Mouse (Mus musculus): ENCODE data around the gene Mlst8.

Mlst8 gene

DNA sequence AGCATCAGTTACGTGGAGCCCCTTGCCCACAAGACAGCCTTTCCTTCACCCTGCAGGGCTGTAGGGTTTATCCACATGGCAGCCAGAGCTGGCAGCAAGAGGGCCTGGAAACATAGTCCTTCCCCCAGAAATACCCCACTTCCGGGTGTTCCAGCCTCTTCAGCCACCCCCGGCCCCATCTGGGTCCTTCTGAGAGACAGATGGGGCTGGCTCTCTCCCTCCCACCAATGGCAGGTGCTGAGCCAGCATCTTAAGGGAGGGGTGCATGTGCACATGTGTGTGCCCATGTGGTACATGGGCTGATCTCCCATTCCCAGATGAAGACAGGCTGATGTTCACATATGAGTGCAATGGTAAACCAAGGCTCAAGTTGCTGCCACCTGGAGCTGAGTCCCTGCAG, 16.6 kb upstream of the Mlst8 start:
- Histone ChIP-seq H3K27me3 (ENCODE audit: insufficient read depth, low read length) (peaks cover 10% of the 10 kb centered on the region), H3K9me3 (ENCODE audit: low read length) (no peaks in the 10 kb centered on the region), H3K4me3 (replicated peaks; ENCODE audit: low read length) (no peak overlapping the region), H3K36me3 (ENCODE audit: insufficient read depth, low read length) (no peaks in the 10 kb centered on the region), H3K4me1 (replicated peaks; ENCODE audit: low read depth, low read length) (peaks cover 11% of the 10 kb centered on the region)
- TF ChIP-seq CTCF (conservative IDR thresholded peaks at IDR 0.05; ENCODE audit: low read length) (no peak), POU5F1 (IDR thresholded peaks at IDR 0.05; ENCODE audit: borderline replicate concordance, low read length) (no peak), NANOG (IDR thresholded peaks at IDR 0.05; ENCODE audit: borderline replicate concordance, low read length) (no peak)

DNA sequence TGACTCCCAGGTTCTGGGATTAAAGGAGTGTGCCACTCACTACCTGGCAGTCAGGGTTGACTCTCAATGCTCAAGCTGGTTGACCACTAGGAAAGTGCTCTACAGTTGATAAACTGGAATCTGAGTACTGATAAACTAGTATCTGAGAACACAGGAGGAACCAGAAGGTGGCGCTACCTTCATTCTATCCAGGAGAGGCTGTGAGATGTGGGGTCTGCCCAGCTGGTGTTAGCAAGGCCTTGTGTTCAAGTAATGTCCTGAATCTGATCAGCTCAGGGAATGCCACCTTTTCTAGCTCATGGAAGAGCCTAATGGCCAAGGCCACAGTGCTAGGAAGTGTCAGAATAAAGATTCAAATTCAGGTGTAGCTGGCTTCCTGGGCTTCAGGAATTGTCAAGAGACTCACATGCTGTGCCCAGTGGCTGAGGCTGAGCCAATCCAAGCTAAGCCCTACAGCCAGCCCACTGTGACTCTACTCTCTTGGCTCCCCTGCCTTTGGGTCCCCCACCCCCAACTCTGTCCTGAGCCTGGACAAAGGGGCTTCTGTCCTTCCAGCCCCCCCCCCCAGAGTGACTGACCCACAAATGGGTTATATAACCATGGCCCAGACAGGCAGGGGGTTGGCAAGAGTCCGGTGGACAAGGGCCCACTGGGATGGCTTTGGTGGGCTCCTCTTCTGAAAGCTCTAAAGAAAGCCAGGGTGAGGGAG, 15.9 kb upstream of the Mlst8 start:
- H3K4me1 ChIP-seq (replicated peaks; ENCODE audit: low read depth, low read length) = peaks cover 17% of the 10 kb centered on the region
- H3K27me3 ChIP-seq (ENCODE audit: insufficient read depth, low read length) = peaks cover 16% of the 10 kb centered on the region

DNA sequence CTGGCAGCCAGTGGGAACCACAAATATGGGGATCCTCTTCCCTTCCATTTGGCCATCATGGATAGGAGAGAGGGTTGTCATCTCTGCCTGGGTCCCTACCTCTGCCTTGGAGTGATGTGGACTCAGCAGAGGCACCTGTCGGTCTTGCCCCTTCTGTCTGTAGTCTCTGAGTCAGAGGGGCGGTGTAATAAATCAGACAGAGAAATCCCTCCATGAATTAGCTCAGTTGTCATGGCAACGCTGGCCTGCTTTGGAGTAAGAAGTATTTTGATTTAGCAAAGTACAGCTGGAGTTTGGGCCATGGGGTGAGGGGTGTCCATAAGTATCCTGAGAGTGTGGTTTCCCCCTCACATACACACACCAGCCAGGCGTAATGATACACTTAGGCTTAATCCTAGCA, 11.5 kb upstream of the Mlst8 start:
- H3K36me3 ChIP-seq (ENCODE audit: insufficient read depth, low read length) = no peaks in the 10 kb centered on the region
- no peaks in the 10 kb centered on the region for H3K9me3 ChIP-seq (ENCODE audit: low read length)
- H3K4me1 ChIP-seq (replicated peaks; ENCODE audit: low read depth, low read length) = peaks cover 34% of the 10 kb centered on the region
- no peak for TF ChIP-seq CTCF (conservative IDR thresholded peaks at IDR 0.05; ENCODE audit: low read length)
- TF ChIP-seq NANOG (IDR thresholded peaks at IDR 0.05; ENCODE audit: borderline replicate concordance, low read length) = no peak
- no peak for TF ChIP-seq POU5F1 (IDR thresholded peaks at IDR 0.05; ENCODE audit: borderline replicate concordance, low read length)
- peaks cover 51% of the 10 kb centered on the region for H3K27me3 ChIP-seq (ENCODE audit: insufficient read depth, low read length)
- no peak overlapping the region for H3K4me3 ChIP-seq (replicated peaks; ENCODE audit: low read length)

More for the DNA sequence above, 15.9 kb upstream of the Mlst8 start:
- H3K36me3 ChIP-seq (ENCODE audit: insufficient read depth, low read length) = no peaks in the 10 kb centered on the region
- no peak overlapping the region for H3K4me3 ChIP-seq (replicated peaks; ENCODE audit: low read length)
- TF ChIP-seq POU5F1 (IDR thresholded peaks at IDR 0.05; ENCODE audit: borderline replicate concordance, low read length) = no peak
- peak; percentile 55 for TF ChIP-seq CTCF (conservative IDR thresholded peaks at IDR 0.05; ENCODE audit: low read length)
- no peaks in the 10 kb centered on the region for H3K9me3 ChIP-seq (ENCODE audit: low read length)

DNA sequence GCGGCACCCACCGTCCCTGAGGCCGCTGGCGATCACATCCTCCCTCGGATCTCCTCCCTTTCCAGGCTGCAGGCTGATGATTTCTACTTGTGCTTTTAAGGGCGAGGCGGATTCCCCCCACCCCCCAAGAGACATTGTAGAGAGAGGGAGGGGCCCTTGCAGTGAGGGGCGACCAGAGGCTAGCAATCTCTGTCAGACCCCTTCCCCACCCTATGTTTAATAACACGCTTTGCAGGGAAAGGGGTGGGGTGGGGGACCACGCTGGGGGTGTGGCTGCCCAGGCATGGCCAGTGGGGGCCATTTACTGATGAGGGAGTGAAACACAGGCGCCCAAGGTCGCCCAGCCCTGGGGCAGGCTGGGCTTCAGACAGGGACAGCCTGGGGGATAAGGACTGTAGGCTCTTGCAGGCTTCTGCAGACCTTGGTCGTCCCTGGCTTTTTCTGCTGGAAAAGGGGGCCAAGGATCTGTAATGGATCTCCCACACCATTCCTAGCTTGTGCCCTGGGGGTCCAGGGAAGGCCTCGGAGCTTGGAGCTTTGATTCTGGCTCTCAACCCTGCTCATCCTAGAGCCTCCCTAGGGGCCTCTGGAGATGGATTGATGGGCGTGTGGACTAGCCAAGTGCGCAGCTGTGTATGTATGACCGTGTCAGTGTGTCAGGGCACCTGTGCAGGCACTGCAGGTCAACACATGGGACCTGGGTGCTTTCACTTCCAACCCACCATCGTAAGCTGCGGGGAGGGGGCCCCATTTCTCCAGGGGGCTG, 10.6 kb upstream of the Mlst8 start:
- Histone ChIP-seq H3K36me3 (ENCODE audit: insufficient read depth, low read length) (no peaks in the 10 kb centered on the region), H3K27me3 (ENCODE audit: insufficient read depth, low read length) (peaks cover 55% of the 10 kb centered on the region), H3K4me1 (replicated peaks; ENCODE audit: low read depth, low read length) (peaks cover 41% of the 10 kb centered on the region), H3K4me3 (replicated peaks; ENCODE audit: low read length) (peak overlapping the region; percentile 89), H3K9me3 (ENCODE audit: low read length) (no peaks in the 10 kb centered on the region)
- TF ChIP-seq POU5F1 (IDR thresholded peaks at IDR 0.05; ENCODE audit: borderline replicate concordance, low read length) (no peak), CTCF (conservative IDR thresholded peaks at IDR 0.05; ENCODE audit: low read length) (no peak), NANOG (IDR thresholded peaks at IDR 0.05; ENCODE audit: borderline replicate concordance, low read length) (no peak)

DNA sequence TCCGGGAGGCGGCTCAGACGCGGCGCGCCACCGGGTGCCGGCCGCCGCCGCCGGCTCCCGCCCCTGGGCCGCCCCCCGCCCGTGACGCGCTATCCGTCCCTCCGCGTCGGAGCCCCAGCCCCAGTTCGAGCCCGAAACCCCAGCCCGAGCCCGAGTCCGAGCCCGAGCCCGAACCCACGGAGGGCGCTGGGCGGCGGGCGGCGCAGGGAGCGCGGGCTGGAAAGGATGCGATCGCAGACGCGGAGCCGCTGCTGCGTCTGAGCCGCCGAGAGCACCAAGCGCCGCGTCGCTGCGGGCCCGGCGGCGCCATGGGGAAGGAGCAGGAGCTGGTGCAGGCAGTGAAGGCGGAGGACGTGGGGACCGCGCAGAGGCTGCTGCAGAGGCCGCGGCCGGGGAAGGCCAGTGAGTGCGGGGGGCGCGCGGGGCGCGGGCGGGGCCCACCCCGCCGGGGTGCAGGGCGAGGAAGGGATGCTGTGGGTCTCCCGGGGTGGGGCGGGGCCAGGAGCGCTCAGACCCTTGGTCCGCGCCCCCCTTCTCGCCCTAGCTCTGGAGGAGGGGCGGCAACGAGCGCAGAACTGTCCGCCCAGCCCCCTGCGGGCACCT, 9.9 kb upstream of the Mlst8 start:
- H3K4me1 ChIP-seq (replicated peaks; ENCODE audit: low read depth, low read length) = peaks cover 41% of the 10 kb centered on the region
- H3K4me3 ChIP-seq (replicated peaks; ENCODE audit: low read length) = peak overlapping the region; percentile 89
- no peaks in the 10 kb centered on the region for H3K36me3 ChIP-seq (ENCODE audit: insufficient read depth, low read length)
- H3K9me3 ChIP-seq (ENCODE audit: low read length) = no peaks in the 10 kb centered on the region
- H3K27me3 ChIP-seq (ENCODE audit: insufficient read depth, low read length) = peaks cover 55% of the 10 kb centered on the region
- no peak for TF ChIP-seq NANOG (IDR thresholded peaks at IDR 0.05; ENCODE audit: borderline replicate concordance, low read length)

DNA sequence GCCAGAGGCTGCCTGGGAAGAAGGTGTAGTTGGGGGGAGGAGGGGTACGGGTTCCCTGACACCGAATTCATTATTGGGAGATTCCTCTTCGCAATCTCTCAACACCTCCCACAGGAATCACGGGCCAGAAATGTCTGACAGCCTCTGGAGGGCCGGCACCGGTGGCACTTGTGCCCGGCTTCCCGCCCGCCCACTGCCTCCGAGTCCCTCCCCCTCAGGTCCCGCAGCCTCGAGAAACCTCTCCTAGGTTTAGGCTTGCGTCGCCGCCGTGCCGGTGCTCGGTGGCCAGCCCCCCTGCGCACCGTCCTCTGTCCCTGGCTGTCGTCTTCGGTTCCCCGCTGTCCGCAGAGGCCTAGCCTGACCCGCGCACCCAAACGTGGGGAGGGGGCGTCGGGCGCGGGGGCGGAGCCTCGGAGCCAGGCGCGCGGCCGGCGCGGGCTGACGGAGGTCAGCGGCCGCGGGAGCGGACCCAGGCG, 9.3 kb upstream of the Mlst8 start, which contains the start of gene Caskin1:
Caskin1 (plus strand) TSS at position 416 of the 476 bp plus-strand sequence.
- peaks cover 55% of the 10 kb centered on the region for H3K27me3 ChIP-seq (ENCODE audit: insufficient read depth, low read length)
- no peaks in the 10 kb centered on the region for H3K9me3 ChIP-seq (ENCODE audit: low read length)
- TF ChIP-seq POU5F1 (IDR thresholded peaks at IDR 0.05; ENCODE audit: borderline replicate concordance, low read length) (no peak), NANOG (IDR thresholded peaks at IDR 0.05; ENCODE audit: borderline replicate concordance, low read length) (no peak), CTCF (conservative IDR thresholded peaks at IDR 0.05; ENCODE audit: low read length) (no peak)
- H3K4me1 ChIP-seq (replicated peaks; ENCODE audit: low read depth, low read length) = peaks cover 41% of the 10 kb centered on the region
- peak within 1 kb of the TSS; percentile 89 for H3K4me3 ChIP-seq (replicated peaks; ENCODE audit: low read length)
- no peaks in the 10 kb centered on the region for H3K36me3 ChIP-seq (ENCODE audit: insufficient read depth, low read length)

DNA sequence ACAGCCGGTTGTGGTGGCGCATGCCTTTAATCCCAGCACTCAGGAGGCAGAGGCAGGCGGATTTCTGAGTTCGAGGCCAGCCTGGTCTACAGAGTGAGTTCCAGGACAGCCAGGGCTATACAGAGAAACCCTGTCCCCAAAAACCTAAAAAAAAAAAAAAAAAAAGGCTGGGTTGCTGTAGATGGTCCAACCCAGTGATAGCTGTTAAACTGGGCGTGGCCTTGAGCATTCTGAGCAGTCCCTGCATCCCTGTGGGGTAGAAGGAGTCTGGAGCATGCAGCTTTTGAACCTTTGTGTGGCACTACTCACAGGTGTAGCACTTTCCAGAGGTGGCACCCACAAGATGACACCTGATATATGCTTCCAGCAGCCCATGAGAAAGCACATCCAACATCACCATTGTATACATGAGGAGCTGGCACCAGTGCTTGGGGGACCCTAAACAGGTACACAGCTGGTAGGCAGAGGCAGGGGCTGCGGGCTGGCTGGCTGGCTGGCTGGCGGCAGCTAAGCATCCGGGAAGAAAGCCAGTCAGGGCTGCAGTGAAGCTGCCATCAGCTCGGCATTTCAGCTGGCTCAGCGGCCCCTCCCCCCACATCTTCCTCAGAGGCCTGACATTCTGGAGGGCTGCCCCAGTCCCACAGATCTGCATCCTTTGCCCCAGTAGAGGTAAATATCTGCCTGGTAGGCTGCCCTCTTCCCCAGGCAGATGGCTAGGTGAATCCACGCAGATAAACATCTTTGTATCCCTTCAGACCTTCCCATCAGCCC, 6.4 kb upstream of the Mlst8 start:
- no peak for TF ChIP-seq CTCF (conservative IDR thresholded peaks at IDR 0.05; ENCODE audit: low read length)
- TF ChIP-seq NANOG (IDR thresholded peaks at IDR 0.05; ENCODE audit: borderline replicate concordance, low read length) = no peak
- no peak for TF ChIP-seq POU5F1 (IDR thresholded peaks at IDR 0.05; ENCODE audit: borderline replicate concordance, low read length)
- peaks cover 44% of the 10 kb centered on the region for H3K4me1 ChIP-seq (replicated peaks; ENCODE audit: low read depth, low read length)
- H3K4me3 ChIP-seq (replicated peaks; ENCODE audit: low read length) = 0 out of 2 replicates have a peak overlapping the region, but pooled peaks have one; percentile 10
- no peaks in the 10 kb centered on the region for H3K36me3 ChIP-seq (ENCODE audit: insufficient read depth, low read length)
- peaks cover 44% of the 10 kb centered on the region for H3K27me3 ChIP-seq (ENCODE audit: insufficient read depth, low read length)
- no peaks in the 10 kb centered on the region for H3K9me3 ChIP-seq (ENCODE audit: low read length)

DNA sequence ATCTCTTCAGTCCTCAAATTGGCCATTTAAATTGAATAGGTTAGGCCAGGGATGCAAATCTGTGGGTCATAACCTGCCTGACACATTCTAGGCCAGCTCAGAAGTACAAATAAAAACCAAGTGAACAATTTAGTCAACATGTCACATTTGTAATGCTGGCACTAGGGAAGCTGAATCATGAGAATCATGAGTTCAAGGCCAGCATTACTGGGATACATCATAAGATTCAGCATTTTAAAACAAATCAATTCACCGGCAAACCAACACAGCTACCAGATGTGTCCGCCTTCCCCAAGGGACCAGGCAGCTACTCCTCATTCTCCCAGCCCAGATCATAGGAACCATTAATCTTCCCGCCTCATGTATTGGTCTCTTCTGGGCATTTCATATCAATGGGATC, 4.6 kb upstream of the Mlst8 start:
- Histone ChIP-seq H3K9me3 (ENCODE audit: low read length) (no peaks in the 10 kb centered on the region), H3K4me3 (replicated peaks; ENCODE audit: low read length) (no peak overlapping the region), H3K27me3 (ENCODE audit: insufficient read depth, low read length) (peaks cover 27% of the 10 kb centered on the region), H3K4me1 (replicated peaks; ENCODE audit: low read depth, low read length) (peaks cover 39% of the 10 kb centered on the region), H3K36me3 (ENCODE audit: insufficient read depth, low read length) (no peaks in the 10 kb centered on the region)
- TF ChIP-seq CTCF (conservative IDR thresholded peaks at IDR 0.05; ENCODE audit: low read length) (no peak), POU5F1 (IDR thresholded peaks at IDR 0.05; ENCODE audit: borderline replicate concordance, low read length) (no peak), NANOG (IDR thresholded peaks at IDR 0.05; ENCODE audit: borderline replicate concordance, low read length) (no peak)
